Mouse (Mus musculus) erythroblast, embryonic 14.5 days (primary cell): ENCODE measurements around the gene Mrm2.

Experiments used
- GATA1 ChIP-seq: IDR thresholded peaks from 2 replicates; pipeline ENCODE4 v1.6.1; 2012; ENCODE audit warnings: low read length, inconsistent platforms, mixed read lengths
- TAL1 ChIP-seq: IDR thresholded peaks from 3 replicates; pipeline ENCODE4 v1.6.1; 2012; ENCODE audit warnings: low read length, inconsistent platforms, mixed read lengths

- no peak for TF ChIP-seq TAL1
- TF ChIP-seq GATA1, result no peak
These were observed 8.1 kb upstream of the Mrm2 start for GRCm38 (mm10) chr5:140339836-140340235.
